ENCODE assay signal across 8 mouse cellular contexts in the genomic region with DNA sequence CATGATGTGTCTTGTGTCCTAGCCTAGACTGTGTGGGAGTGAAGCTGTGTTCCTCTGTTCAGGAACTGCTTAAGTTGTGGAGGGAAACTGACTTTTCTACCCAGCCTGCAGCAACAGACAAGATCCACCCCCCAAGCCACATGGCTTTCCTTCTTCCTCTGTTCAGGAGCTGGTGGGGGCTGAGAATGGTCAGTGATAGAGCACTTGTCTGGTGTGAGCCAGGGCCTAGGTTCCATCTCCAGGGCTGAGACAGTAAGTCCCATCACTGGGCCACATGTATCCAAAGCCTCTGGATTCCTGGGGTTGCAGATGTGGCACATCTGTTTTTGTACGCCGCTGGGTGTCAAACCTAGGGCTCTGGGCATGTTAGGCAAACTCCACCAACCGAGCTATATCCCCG. TPM values are rescaled to one million over a fixed set of nuclear protein-coding genes. Genes with fewer than 3 reads are reported as not detected.
A peak's percentile ranks its signal among the peaks of the same experiment; 100 is the strongest.
DNase-seq lines count a peak whose midpoint lies in the region; ATAC-seq and TF ChIP-seq lines count a peak whose summit lies in the region.

No protein-coding gene starts in this region.

- H3K4me3 ChIP-seq in heart, embryonic 15.5 days = peak overlapping the region; percentile 49
- H3K4me3 ChIP-seq in cortical plate, adult 2 months (ENCODE audit: insufficient read depth, low read length) = peak overlapping the region; percentile 23; the same call in 1 of the 2 replicates
- peak overlapping the region; percentile 36 for H3K4me3 ChIP-seq in hindbrain, embryonic 11.5 days (ENCODE audit: low read depth, low read length)
- H3K4me3 ChIP-seq in midbrain, embryonic 10.5 days = peak overlapping the region; percentile 57

- no peak for ATAC-seq in heart, embryonic 15.5 days (replicated peaks; ENCODE audit: insufficient number of reproducible peaks, insufficient read depth, low FRiP score, low read depth)
- ATAC-seq in hindbrain, embryonic 11.5 days (ENCODE audit: low FRiP score) = 0 out of 2 replicates have a peak, but pooled peaks have one; percentile 28

- no peaks in the 10 kb centered on the region for H3K27me3 ChIP-seq in heart, embryonic 15.5 days
- H3K27me3 ChIP-seq in hindbrain, embryonic 11.5 days (ENCODE audit: control insufficient read depth, insufficient read depth, low read length) = no peaks in the 10 kb centered on the region
- no peaks in the 10 kb centered on the region for H3K27me3 ChIP-seq in midbrain, embryonic 10.5 days (ENCODE audit: low read depth, poor library complexity, severe bottlenecking)

- peaks cover 9% of the 10 kb centered on the region; the same call in 1 of the 2 replicates for H3K36me3 ChIP-seq in heart, embryonic 15.5 days
- no peaks in the 10 kb centered on the region for H3K36me3 ChIP-seq in hindbrain, embryonic 11.5 days (ENCODE audit: control insufficient read depth, insufficient read depth, low read length)
- no peaks in the 10 kb centered on the region for H3K36me3 ChIP-seq in midbrain, embryonic 10.5 days

- intact Hi-C loops in heart, postnatal 10 days (cut with DNase I) = no loop called here

- TF ChIP-seq POLR2A in cortical plate, adult 2 months (IDR thresholded peaks at IDR 0.05; ENCODE audit: extremely low read depth, insufficient read depth, low read length) = no peak

- H3K27ac ChIP-seq in heart, embryonic 15.5 days = peak overlapping the region; percentile 95
- peak overlapping the region; percentile 18; the same call in 1 of the 2 replicates for H3K27ac ChIP-seq in cortical plate, adult 2 months (ENCODE audit: insufficient read depth, low read length)
- no peak overlapping the region for H3K27ac ChIP-seq in hindbrain, embryonic 11.5 days (ENCODE audit: low read depth, low read length)
- H3K27ac ChIP-seq in midbrain, embryonic 10.5 days (replicated peaks) = peak overlapping the region; percentile 84

- DNase-seq in heart, postnatal 10 days = no peak
- DNase-seq in hindbrain, embryonic 11.5 days (ENCODE audit: low spot score) = peak; percentile 5
- DNase-seq in midbrain, embryonic 10.5 days (ENCODE audit: low spot score) = no peak
- DNase-seq in urinary bladder, postnatal 25 days (ENCODE audit: low spot score) = no peak
- DNase-seq in layer of hippocampus, postnatal 14 days (ENCODE audit: low spot score in 2 of 2) = no peak
- DNase-seq in thymus, postnatal 10 days (ENCODE audit: low spot score in 2 of 2) = no peak

- peaks cover 50% of the 10 kb centered on the region for H3K4me1 ChIP-seq in heart, embryonic 15.5 days (replicated peaks)
- peaks cover 20% of the 10 kb centered on the region for H3K4me1 ChIP-seq in cortical plate, adult 2 months (ENCODE audit: control insufficient read depth, insufficient read depth, low read length)
- peaks cover 2% of the 10 kb centered on the region; the same call in 1 of the 2 replicates for H3K4me1 ChIP-seq in hindbrain, embryonic 11.5 days (replicated peaks; ENCODE audit: control insufficient read depth, insufficient read depth, low read length)
- peaks cover 42% of the 10 kb centered on the region for H3K4me1 ChIP-seq in midbrain, embryonic 10.5 days

- no peak for TF ChIP-seq CTCF in cortical plate, adult 2 months (IDR thresholded peaks at IDR 0.05; ENCODE audit: extremely low read depth, insufficient read depth, low read length)

- no peaks in the 10 kb centered on the region for H3K9me3 ChIP-seq in heart, embryonic 15.5 days (replicated peaks)
- H3K9me3 ChIP-seq in hindbrain, embryonic 11.5 days (ENCODE audit: control insufficient read depth, low read length) = no peaks in the 10 kb centered on the region
- no peaks in the 10 kb centered on the region for H3K9me3 ChIP-seq in midbrain, embryonic 10.5 days (replicated peaks)

- WGBS in heart, embryonic 15.5 days = 61% methylated on average over 4 of the region's 4 CpGs
- WGBS in hindbrain, embryonic 11.5 days = 79% methylated on average over 4 of the region's 4 CpGs
- WGBS in midbrain, embryonic 10.5 days = 87% methylated on average over 4 of the region's 4 CpGs

- peak overlapping the region; percentile 49 for H3K9ac ChIP-seq in heart, embryonic 15.5 days
- no peak overlapping the region; the same call in 1 of the 2 replicates for H3K9ac ChIP-seq in hindbrain, embryonic 11.5 days (ENCODE audit: low read depth, low read length)

- H3K4me2 ChIP-seq in heart, embryonic 15.5 days = peak overlapping the region; percentile 63
- H3K4me2 ChIP-seq in hindbrain, embryonic 11.5 days (replicated peaks; ENCODE audit: low read depth, low read length) = peak overlapping the region; percentile 40

RNA-seq across cellular contexts. Expression of a gene that starts 5.0 kb away (rescaled TPM):
- 41.7 and 60.3 TPM in 2 replicates for polyA plus RNA-seq in heart, embryonic 15.5 days (2015; fragmentation: Nextera tagmentation; extraction: Ambion mirVana)
- total RNA-seq in heart, postnatal 10 days (2021) = 10 to 100 TPM; 23.8 to 28.6 TPM
- polyA plus RNA-seq in cortical plate, adult 2 months (2012; rRNA removed) = 80.7 and 83.9 TPM in 2 replicates
- 71.5 and 71.9 TPM in 2 replicates for polyA plus RNA-seq in hindbrain, embryonic 11.5 days (2014; fragmentation: Nextera tagmentation; extraction: Ambion mirVana)
- 87.3 and 96.3 TPM in 2 replicates for polyA plus RNA-seq in midbrain, embryonic 10.5 days (2016; fragmentation: Nextera tagmentation; extraction: Ambion mirVana)
- total RNA-seq in layer of hippocampus, postnatal 14 days (2021) = 10 to 100 TPM; 40.2 to 44.2 TPM

RNA-seq across cellular contexts. Expression of a gene that starts 5.9 kb away (rescaled TPM):
- 54.8 and 59.2 TPM in 2 replicates for polyA plus RNA-seq in heart, embryonic 15.5 days (2015; fragmentation: Nextera tagmentation; extraction: Ambion mirVana)
- 10 to 100 TPM; 57.7 to 66.1 TPM for total RNA-seq in heart, postnatal 10 days (2021)
- polyA plus RNA-seq in cortical plate, adult 2 months (2012; rRNA removed) = 269 and 276 TPM in 2 replicates
- 24.0 and 26.1 TPM in 2 replicates for polyA plus RNA-seq in hindbrain, embryonic 11.5 days (2014; fragmentation: Nextera tagmentation; extraction: Ambion mirVana)
- 19.1 and 21.4 TPM in 2 replicates for polyA plus RNA-seq in midbrain, embryonic 10.5 days (2016; fragmentation: Nextera tagmentation; extraction: Ambion mirVana)
- 10 to 100 TPM; 50.0 to 54.2 TPM for total RNA-seq in layer of hippocampus, postnatal 14 days (2021)

RNA-seq across cellular contexts. Expression of a gene that starts 13.1 kb away (rescaled TPM):
- 40.2 and 47.1 TPM in 2 replicates for polyA plus RNA-seq in heart, embryonic 15.5 days (2015; fragmentation: Nextera tagmentation; extraction: Ambion mirVana)
- total RNA-seq in heart, postnatal 10 days (2021) = 10 to 100 TPM; 23.1 to 24.3 TPM
- polyA plus RNA-seq in cortical plate, adult 2 months (2012; rRNA removed) = 697 and 730 TPM in 2 replicates
- 79.4 and 84.8 TPM in 2 replicates for polyA plus RNA-seq in hindbrain, embryonic 11.5 days (2014; fragmentation: Nextera tagmentation; extraction: Ambion mirVana)
- 52.4 and 67.6 TPM in 2 replicates for polyA plus RNA-seq in midbrain, embryonic 10.5 days (2016; fragmentation: Nextera tagmentation; extraction: Ambion mirVana)
- 100 to 1,000 TPM; 118 to 125 TPM for total RNA-seq in layer of hippocampus, postnatal 14 days (2021)

RNA-seq across cellular contexts. Expression of a gene that starts 30.0 kb away (rescaled TPM):
- not detected in 2 replicates for polyA plus RNA-seq in heart, embryonic 15.5 days (2015; fragmentation: Nextera tagmentation; extraction: Ambion mirVana)
- not detected for total RNA-seq in heart, postnatal 10 days (2021)
- polyA plus RNA-seq in cortical plate, adult 2 months (2012; rRNA removed) = 0.34 and 0.46 TPM in 2 replicates
- 0.68 and 0.93 TPM in 2 replicates for polyA plus RNA-seq in hindbrain, embryonic 11.5 days (2014; fragmentation: Nextera tagmentation; extraction: Ambion mirVana)
- polyA plus RNA-seq in midbrain, embryonic 10.5 days (2016; fragmentation: Nextera tagmentation; extraction: Ambion mirVana) = 0.28 and 0.63 TPM in 2 replicates
- not detected for total RNA-seq in layer of hippocampus, postnatal 14 days (2021)

RNA-seq across cellular contexts. Expression of a gene that starts 37.9 kb away (rescaled TPM):
- polyA plus RNA-seq in heart, embryonic 15.5 days (2015; fragmentation: Nextera tagmentation; extraction: Ambion mirVana) = 122 and 125 TPM in 2 replicates
- total RNA-seq in heart, postnatal 10 days (2021) = 10 to 100 TPM; 85.9 to 92.3 TPM
- 205 TPM in 2 replicates for polyA plus RNA-seq in cortical plate, adult 2 months (2012; rRNA removed)
- polyA plus RNA-seq in hindbrain, embryonic 11.5 days (2014; fragmentation: Nextera tagmentation; extraction: Ambion mirVana) = 187 and 192 TPM in 2 replicates
- 150 and 167 TPM in 2 replicates for polyA plus RNA-seq in midbrain, embryonic 10.5 days (2016; fragmentation: Nextera tagmentation; extraction: Ambion mirVana)
- total RNA-seq in layer of hippocampus, postnatal 14 days (2021) = 100 to 1,000 TPM; 161 to 163 TPM
